In genomic region chr14:23645361-23646063, GRCm38 (mm10) we compare ENCODE assay signal across 19 mouse cellular contexts.
DNase-seq lines count a peak whose midpoint lies in the region; ATAC-seq and TF ChIP-seq lines count a peak whose summit lies in the region.
"Had no signal": no experiment of that assay in that cellular context is flagged by ENCODE, and none has a peak within 500 bp of the region (broad histone marks: within the 10 kb centered on the region; RNA-seq: fewer than 3 reads in every experiment).

No protein-coding gene starts in this region.

- no peak overlapping the region for H3K9ac ChIP-seq in hindbrain, embryonic 15.5 days
- H3K9ac ChIP-seq in hindbrain, embryonic 11.5 days (ENCODE audit: low read depth, low read length), result no peak overlapping the region
- H3K9ac ChIP-seq: forebrain, embryonic 15.5 days; hindbrain, embryonic 14.5 days; lung, embryonic 14.5 days had no signal

- ATAC-seq in hindbrain, embryonic 15.5 days (ENCODE audit: low FRiP score, low read depth), result no peak
- no peak for ATAC-seq in hindbrain, embryonic 11.5 days (ENCODE audit: low FRiP score)
- ATAC-seq: forebrain, embryonic 15.5 days had no signal

- no peak for TF ChIP-seq CTCF in C2C12 (IDR thresholded peaks at IDR 0.05; ENCODE audit: control insufficient read depth, insufficient read depth, insufficient read length)

- 63% methylated on average over 9 of the region's 9 CpGs for WGBS in hindbrain, embryonic 15.5 days
- WGBS in hindbrain, embryonic 11.5 days, result 77% methylated on average over 9 of the region's 9 CpGs

- no peaks in the 10 kb centered on the region for H3K79me2 ChIP-seq in C2C12 (ENCODE audit: control insufficient read depth, insufficient read depth)

- DNase-seq in hindbrain, embryonic 11.5 days (ENCODE audit: low spot score), result no peak
- DNase-seq in NIH3T3 (ENCODE audit: low read depth), result peak; percentile 16
- peak; percentile 26 to 44 for DNase-seq in left cerebral cortex, postnatal 14 days (ENCODE audit: low spot score in 2 of 2)
- DNase-seq in urinary bladder, postnatal 25 days (ENCODE audit: low spot score), result no peak
- no peak for DNase-seq in ovary, postnatal 14 days (ENCODE audit: low spot score)
- DNase-seq in testis, postnatal 10 days (ENCODE audit: low spot score), result no peak
- DNase-seq: cerebellum, adult 9-11 months; embryo, embryonic 11 days; gastrocnemius, postnatal 25 days; heart, postnatal 10 days; kidney, adult 11 months; lung, embryonic 14.5 days; right cerebral cortex, postnatal 25 days; thymus, adult 2 months had no signal

- H3K4me3 ChIP-seq in hindbrain, embryonic 15.5 days, result no peak overlapping the region
- H3K4me3 ChIP-seq in hindbrain, embryonic 11.5 days (ENCODE audit: low read depth, low read length), result no peak overlapping the region
- H3K4me3 ChIP-seq in C2C12 (ENCODE audit: insufficient read depth, poor library complexity, severe bottlenecking), result no peak overlapping the region
- H3K4me3 ChIP-seq: forebrain, embryonic 15.5 days had no signal

- no peaks in the 10 kb centered on the region for H3K79me3 ChIP-seq in C2C12 (ENCODE audit: low read depth)

- no peaks in the 10 kb centered on the region for H3K4me1 ChIP-seq in hindbrain, embryonic 15.5 days (replicated peaks)
- no peaks in the 10 kb centered on the region for H3K4me1 ChIP-seq in hindbrain, embryonic 11.5 days (replicated peaks; ENCODE audit: control insufficient read depth, insufficient read depth, low read length)
- H3K4me1 ChIP-seq: forebrain, embryonic 15.5 days had no signal

- no peak overlapping the region for H3K4me2 ChIP-seq in hindbrain, embryonic 15.5 days
- no peak overlapping the region for H3K4me2 ChIP-seq in hindbrain, embryonic 11.5 days (replicated peaks; ENCODE audit: low read depth, low read length)
- H3K4me2 ChIP-seq: forebrain, embryonic 15.5 days; hindbrain, embryonic 14.5 days; liver, embryonic 11.5 days; lung, embryonic 14.5 days had no signal

- no peaks in the 10 kb centered on the region for H3K36me3 ChIP-seq in hindbrain, embryonic 15.5 days
- no peaks in the 10 kb centered on the region for H3K36me3 ChIP-seq in hindbrain, embryonic 11.5 days (ENCODE audit: control insufficient read depth, insufficient read depth, low read length)
- no peaks in the 10 kb centered on the region for H3K36me3 ChIP-seq in C2C12 (ENCODE audit: control insufficient read depth, insufficient read depth)
- H3K36me3 ChIP-seq: forebrain, embryonic 15.5 days had no signal

- no peak overlapping the region for H3ac ChIP-seq in C2C12 (ENCODE audit: control insufficient read depth, insufficient read length, low read depth)

- no peaks in the 10 kb centered on the region for H3K9me3 ChIP-seq in hindbrain, embryonic 15.5 days
- no peaks in the 10 kb centered on the region for H3K9me3 ChIP-seq in hindbrain, embryonic 11.5 days (ENCODE audit: control insufficient read depth, low read length)
- H3K9me3 ChIP-seq: forebrain, embryonic 15.5 days had no signal

- H3K27ac ChIP-seq in hindbrain, embryonic 15.5 days (replicated peaks), result 0 out of 2 replicates have a peak overlapping the region, but pooled peaks have one; percentile 20
- H3K27ac ChIP-seq in hindbrain, embryonic 11.5 days (ENCODE audit: low read depth, low read length), result no peak overlapping the region
- H3K27ac ChIP-seq: forebrain, embryonic 15.5 days; hindbrain, embryonic 14.5 days had no signal

- H3K27me3 ChIP-seq in hindbrain, embryonic 15.5 days, result no peaks in the 10 kb centered on the region
- H3K27me3 ChIP-seq in hindbrain, embryonic 11.5 days (ENCODE audit: control insufficient read depth, insufficient read depth, low read length), result no peaks in the 10 kb centered on the region
- H3K27me3 ChIP-seq in C2C12 (ENCODE audit: control insufficient read depth, insufficient read depth, insufficient read length), result no peaks in the 10 kb centered on the region
- H3K27me3 ChIP-seq: forebrain, embryonic 15.5 days had no signal

- intact Hi-C loops in left cerebral cortex, postnatal 14 days (cut with DNase I), result no loop called here

TF ChIP-seq in C2C12, 6 proteins besides CTCF, POLR2A, EP300 and RAD21:
- no peak for TF ChIP-seq MAX (IDR thresholded peaks at IDR 0.05)
- peak; percentile 87 for TF ChIP-seq CEBPB (IDR thresholded peaks at IDR 0.05; ENCODE audit: low read depth)
- no peak for TF ChIP-seq USF1 (IDR thresholded peaks at IDR 0.05; ENCODE audit: low read depth)

Comparison
In these comparisons a context has a peak if more than half of its experiments do, and no peak if none do; other contexts are left out.
1. DNase-seq: peak in NIH3T3 (single experiment) and left cerebral cortex, postnatal 14 days (2 of 2); none in hindbrain, embryonic 11.5 days (single experiment), urinary bladder, postnatal 25 days (single experiment), ovary, postnatal 14 days (single experiment) and testis, postnatal 10 days (single experiment).